Mouse (Mus musculus): ENCODE results near the gene Dtx3. TPM values are rescaled to one million over a fixed set of nuclear protein-coding genes. Genes with fewer than 3 reads are reported as not detected.

Dtx3 gene
- polyA plus RNA-seq, 1 experiment, result 126 TPM

DNA sequence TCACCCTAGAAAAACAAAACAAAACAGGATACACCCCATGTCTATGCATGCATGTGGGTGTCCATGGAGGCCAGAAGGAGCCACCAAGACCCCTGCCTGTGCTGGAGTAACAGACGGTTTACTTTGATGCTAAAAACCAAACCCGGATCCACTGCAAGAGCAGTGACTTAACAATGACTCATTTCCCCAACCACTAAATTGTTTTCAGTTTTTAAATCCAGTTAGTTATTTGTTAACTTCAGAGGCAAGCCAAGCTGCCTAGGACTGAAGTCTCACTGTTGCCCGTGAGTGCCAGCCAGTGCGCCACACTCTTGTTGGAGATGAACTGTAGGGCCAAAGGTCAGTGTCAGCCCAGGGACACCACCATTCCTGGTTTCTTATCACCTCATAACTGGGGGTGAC lies 45.1 kb downstream of the Dtx3 start:
- Histone ChIP-seq H3K27ac (ENCODE audit: control insufficient read depth, insufficient read depth, low read depth, low read length) (no peak overlapping the region), H3K36me3 (ENCODE audit: control insufficient read depth, insufficient read depth, low read length) (no peaks in the 10 kb centered on the region), H3K27me3 (ENCODE audit: control insufficient read depth, insufficient read depth, low read length) (no peaks in the 10 kb centered on the region), H3K4me3 (ENCODE audit: control insufficient read depth, low read depth, low read length) (no peak overlapping the region), H3K4me1 (ENCODE audit: control insufficient read depth, insufficient read depth, low read length) (peaks cover 2% of the 10 kb centered on the region; the same call in 1 of the 2 replicates)
- TF ChIP-seq CTCF (IDR thresholded peaks at IDR 0.05; ENCODE audit: control insufficient read depth, insufficient read depth, insufficient replicate concordance, low read depth, low read length) (no peak), POLR2A (IDR thresholded peaks at IDR 0.05; ENCODE audit: control insufficient read depth, low read depth, low read length) (no peak)

DNA sequence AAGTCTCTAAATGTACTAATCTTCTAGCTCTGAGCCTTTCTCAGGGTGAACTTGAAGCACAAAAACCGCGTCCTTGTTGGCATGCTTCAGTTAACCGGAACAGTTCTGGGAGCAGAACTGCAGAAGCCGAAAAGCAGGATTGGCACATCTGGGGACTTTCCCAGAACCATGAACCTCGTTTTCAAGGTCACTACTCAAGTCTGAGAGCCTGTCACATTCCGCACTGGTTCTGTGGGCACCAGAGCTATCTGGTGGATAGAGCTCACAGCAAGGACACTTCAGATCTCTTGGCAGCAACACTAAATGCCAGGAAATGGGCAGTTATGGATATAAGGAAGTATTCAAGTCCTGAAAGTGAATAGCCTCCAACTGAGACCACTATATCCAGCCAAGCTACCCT lies 48.4 kb downstream of the Dtx3 start:
- no peak overlapping the region for H3K27ac ChIP-seq (ENCODE audit: control insufficient read depth, insufficient read depth, low read depth, low read length)
- H3K27me3 ChIP-seq (ENCODE audit: control insufficient read depth, insufficient read depth, low read length), result no peaks in the 10 kb centered on the region
- TF ChIP-seq CTCF (IDR thresholded peaks at IDR 0.05; ENCODE audit: control insufficient read depth, insufficient read depth, insufficient replicate concordance, low read depth, low read length) (no peak), POLR2A (IDR thresholded peaks at IDR 0.05; ENCODE audit: control insufficient read depth, low read depth, low read length) (no peak)
- no peaks in the 10 kb centered on the region for H3K36me3 ChIP-seq (ENCODE audit: control insufficient read depth, insufficient read depth, low read length)
- H3K4me3 ChIP-seq (ENCODE audit: control insufficient read depth, low read depth, low read length), result no peak overlapping the region
- peaks cover 12% of the 10 kb centered on the region for H3K4me1 ChIP-seq (ENCODE audit: control insufficient read depth, insufficient read depth, low read length)

DNA sequence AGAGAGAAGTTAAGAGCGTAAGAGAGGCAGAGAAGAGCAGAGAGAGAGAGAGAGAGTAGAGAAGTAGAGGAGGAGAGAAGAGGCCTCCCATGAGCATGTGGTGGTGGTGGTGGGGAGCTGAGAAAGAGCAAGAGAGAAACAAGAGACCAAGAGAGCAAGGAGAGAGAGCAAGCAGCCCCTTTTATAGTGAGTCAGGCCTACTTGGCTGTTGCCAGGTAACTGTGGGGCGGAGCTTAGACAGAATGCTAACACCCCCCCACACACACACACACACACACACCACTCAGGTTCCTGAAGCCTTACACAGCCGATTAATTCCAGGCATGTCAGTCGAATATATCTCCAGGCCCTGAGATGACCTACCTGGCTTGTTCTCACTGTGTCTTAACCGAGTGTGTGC lies 50.2 kb downstream of the Dtx3 start:
- Histone ChIP-seq H3K4me3 (ENCODE audit: control insufficient read depth, low read depth, low read length) (no peak overlapping the region; the same call in 1 of the 2 replicates), H3K27ac (ENCODE audit: control insufficient read depth, insufficient read depth, low read depth, low read length) (no peak overlapping the region), H3K4me1 (ENCODE audit: control insufficient read depth, insufficient read depth, low read length) (peaks cover 15% of the 10 kb centered on the region), H3K36me3 (ENCODE audit: control insufficient read depth, insufficient read depth, low read length) (no peaks in the 10 kb centered on the region), H3K27me3 (ENCODE audit: control insufficient read depth, insufficient read depth, low read length) (no peaks in the 10 kb centered on the region)
- TF ChIP-seq POLR2A (IDR thresholded peaks at IDR 0.05; ENCODE audit: control insufficient read depth, low read depth, low read length), result no peak

DNA sequence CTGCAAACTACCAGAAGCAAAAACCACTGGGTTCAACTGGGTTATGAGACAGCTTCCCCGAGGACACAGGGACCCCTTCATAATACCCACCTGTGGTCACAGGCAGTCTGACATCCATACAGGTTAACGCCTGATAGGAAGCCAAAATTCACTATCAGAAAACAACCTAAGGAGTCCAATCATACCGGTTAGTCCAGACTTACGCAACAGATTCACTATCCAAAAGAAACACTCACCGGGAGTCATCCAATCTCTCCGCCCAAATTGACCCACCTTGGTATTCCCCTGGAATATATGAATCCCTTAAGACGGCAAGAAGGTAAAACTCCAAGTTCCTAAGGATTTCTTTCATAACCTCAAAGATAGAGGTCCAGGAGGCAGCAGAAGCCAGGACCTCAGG lies 51.0 kb downstream of the Dtx3 start:
- peaks cover 15% of the 10 kb centered on the region for H3K4me1 ChIP-seq (ENCODE audit: control insufficient read depth, insufficient read depth, low read length)

DNA sequence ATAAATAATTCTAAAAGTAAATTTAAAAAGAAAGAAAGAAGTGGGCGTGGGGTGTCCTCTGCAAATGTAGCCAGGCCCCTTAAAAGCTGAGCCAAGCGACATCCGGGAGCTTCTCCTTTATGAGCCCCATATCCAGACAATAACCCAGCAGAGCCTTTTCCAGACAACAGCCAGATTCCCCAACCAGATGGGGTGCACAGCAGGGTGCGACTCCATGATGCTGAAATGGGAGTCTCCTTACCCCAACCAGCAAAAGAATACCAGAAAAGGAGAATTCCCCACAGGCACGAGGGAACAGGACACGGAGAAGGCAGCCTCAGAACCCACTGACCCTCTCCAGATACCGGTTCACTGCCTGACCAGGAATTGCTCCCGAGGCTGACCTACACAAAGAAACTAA lies 52.3 kb downstream of the Dtx3 start:
- TF ChIP-seq POLR2A (IDR thresholded peaks at IDR 0.05; ENCODE audit: control insufficient read depth, low read depth, low read length), result no peak
- TF ChIP-seq CTCF (IDR thresholded peaks at IDR 0.05; ENCODE audit: control insufficient read depth, insufficient read depth, insufficient replicate concordance, low read depth, low read length), result no peak
- Histone ChIP-seq H3K4me3 (ENCODE audit: control insufficient read depth, low read depth, low read length) (no peak overlapping the region), H3K27me3 (ENCODE audit: control insufficient read depth, insufficient read depth, low read length) (no peaks in the 10 kb centered on the region), H3K27ac (ENCODE audit: control insufficient read depth, insufficient read depth, low read depth, low read length) (no peak overlapping the region), H3K4me1 (ENCODE audit: control insufficient read depth, insufficient read depth, low read length) (peaks cover 15% of the 10 kb centered on the region), H3K36me3 (ENCODE audit: control insufficient read depth, insufficient read depth, low read length) (no peaks in the 10 kb centered on the region)

More for the DNA sequence above, 51.0 kb downstream of the Dtx3 start:
- no peaks in the 10 kb centered on the region for H3K36me3 ChIP-seq (ENCODE audit: control insufficient read depth, insufficient read depth, low read length)
- H3K27ac ChIP-seq (ENCODE audit: control insufficient read depth, insufficient read depth, low read depth, low read length), result no peak overlapping the region
- H3K4me3 ChIP-seq (ENCODE audit: control insufficient read depth, low read depth, low read length), result no peak overlapping the region
- TF ChIP-seq POLR2A (IDR thresholded peaks at IDR 0.05; ENCODE audit: control insufficient read depth, low read depth, low read length) (no peak), CTCF (IDR thresholded peaks at IDR 0.05; ENCODE audit: control insufficient read depth, insufficient read depth, insufficient replicate concordance, low read depth, low read length) (no peak)
- no peaks in the 10 kb centered on the region for H3K27me3 ChIP-seq (ENCODE audit: control insufficient read depth, insufficient read depth, low read length)

DNA sequence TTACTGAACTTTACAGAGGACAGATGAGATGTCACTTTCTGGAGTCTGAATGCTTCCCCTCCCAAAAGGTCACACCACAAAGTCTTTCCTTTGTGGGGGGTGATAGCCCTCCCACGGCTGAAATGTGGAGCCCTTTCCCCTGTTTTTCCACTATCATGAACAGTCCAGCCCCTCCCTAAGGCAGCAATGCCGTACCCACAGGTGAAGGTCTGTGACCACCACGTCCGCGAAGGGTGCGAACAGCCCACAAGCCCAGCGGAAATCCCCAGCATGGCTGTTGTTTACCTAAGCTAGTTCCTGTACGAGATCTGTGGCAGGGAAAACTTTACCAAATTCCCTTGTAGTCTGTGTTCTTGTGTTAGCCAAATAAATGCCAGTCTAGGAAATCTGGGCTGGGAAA lies 54.0 kb downstream of the Dtx3 start:
- H3K36me3 ChIP-seq (ENCODE audit: control insufficient read depth, insufficient read depth, low read length), result no peaks in the 10 kb centered on the region
- H3K4me1 ChIP-seq (ENCODE audit: control insufficient read depth, insufficient read depth, low read length), result peaks cover 15% of the 10 kb centered on the region
- no peaks in the 10 kb centered on the region for H3K27me3 ChIP-seq (ENCODE audit: control insufficient read depth, insufficient read depth, low read length)
- H3K4me3 ChIP-seq (ENCODE audit: control insufficient read depth, low read depth, low read length), result no peak overlapping the region
- H3K27ac ChIP-seq (ENCODE audit: control insufficient read depth, insufficient read depth, low read depth, low read length), result no peak overlapping the region
- TF ChIP-seq POLR2A (IDR thresholded peaks at IDR 0.05; ENCODE audit: control insufficient read depth, low read depth, low read length), result no peak
- no peak for TF ChIP-seq CTCF (IDR thresholded peaks at IDR 0.05; ENCODE audit: control insufficient read depth, insufficient read depth, insufficient replicate concordance, low read depth, low read length)

DNA sequence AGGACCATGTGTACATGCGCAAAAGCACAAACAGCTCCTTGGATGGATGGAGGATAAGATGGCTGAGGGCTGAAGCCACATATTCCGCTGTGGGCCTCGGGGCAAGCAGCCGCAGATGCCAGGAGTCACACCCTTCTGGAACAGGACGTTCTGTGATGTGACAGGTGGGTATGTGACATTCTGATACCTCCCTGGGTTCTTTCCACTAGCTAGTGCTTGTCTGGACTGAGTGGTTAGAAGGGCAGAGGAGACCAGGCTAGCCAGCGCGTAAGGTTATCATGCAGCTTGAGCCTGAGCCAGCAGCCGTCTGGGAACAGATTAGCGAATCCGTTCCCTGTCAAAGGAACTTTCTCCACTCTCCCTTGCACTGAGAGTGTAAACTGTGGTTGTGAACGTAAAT lies 54.6 kb downstream of the Dtx3 start:
- TF ChIP-seq POLR2A (IDR thresholded peaks at IDR 0.05; ENCODE audit: control insufficient read depth, low read depth, low read length), result no peak
- TF ChIP-seq CTCF (IDR thresholded peaks at IDR 0.05; ENCODE audit: control insufficient read depth, insufficient read depth, insufficient replicate concordance, low read depth, low read length), result no peak
- H3K27ac ChIP-seq (ENCODE audit: control insufficient read depth, insufficient read depth, low read depth, low read length), result no peak overlapping the region
- no peak overlapping the region for H3K4me3 ChIP-seq (ENCODE audit: control insufficient read depth, low read depth, low read length)
- H3K4me1 ChIP-seq (ENCODE audit: control insufficient read depth, insufficient read depth, low read length), result peaks cover 15% of the 10 kb centered on the region
- H3K27me3 ChIP-seq (ENCODE audit: control insufficient read depth, insufficient read depth, low read length), result no peaks in the 10 kb centered on the region
- H3K36me3 ChIP-seq (ENCODE audit: control insufficient read depth, insufficient read depth, low read length), result no peaks in the 10 kb centered on the region

Other genes with a start within 250 kb of the Dtx3 start
- 39.4 and 46.8 TPM in 2 replicates for gene Ctdsp2, start 217.0 kb downstream of the Dtx3 start, polyA plus RNA-seq (2012; rRNA removed)
- gene Avil, start 195.0 kb downstream of the Dtx3 start, polyA plus RNA-seq (2012; rRNA removed), result 0.04 and 0.20 TPM in 2 replicates
- 12.2 and 14.3 TPM in 2 replicates for gene Tsfm, start 164.9 kb downstream of the Dtx3 start, polyA plus RNA-seq (2012; rRNA removed)
- 9.4 and 10.0 TPM in 2 replicates for gene Mettl1, start 154.3 kb downstream of the Dtx3 start, polyA plus RNA-seq (2012; rRNA removed)
- 0.05 and 0.08 TPM in 2 replicates for gene Eef1akmt3, start 154.2 kb downstream of the Dtx3 start, polyA plus RNA-seq (2012; rRNA removed)
- 0.25 and 0.46 TPM in 2 replicates for gene Cyp27b1, start 147.5 kb downstream of the Dtx3 start, polyA plus RNA-seq (2012; rRNA removed)
- gene March9, start 135.5 kb downstream of the Dtx3 start, polyA plus RNA-seq (2012; rRNA removed), result 2.1 TPM in 2 replicates
- 68.4 and 70.9 TPM in 2 replicates for gene Cdk4, start 132.2 kb downstream of the Dtx3 start, polyA plus RNA-seq (2012; rRNA removed)
- gene Tspan31, start 125.5 kb downstream of the Dtx3 start, polyA plus RNA-seq (2012; rRNA removed), result 12.7 and 16.3 TPM in 2 replicates
- 0.53 and 0.73 TPM in 2 replicates for gene Agap2, start 120.4 kb downstream of the Dtx3 start, polyA plus RNA-seq (2012; rRNA removed)
- 32.2 and 33.9 TPM in 2 replicates for gene Os9, start 74.6 kb downstream of the Dtx3 start, polyA plus RNA-seq (2012; rRNA removed)
- 21.7 and 27.0 TPM in 2 replicates for gene B4galnt1, start 30.5 kb downstream of the Dtx3 start, polyA plus RNA-seq (2012; rRNA removed)
- gene Slc26a10, start 15.1 kb downstream of the Dtx3 start, polyA plus RNA-seq (2012; rRNA removed), result 11.5 and 11.9 TPM in 2 replicates
- 18.6 and 19.8 TPM in 2 replicates for gene Arhgef25, start 5.6 kb downstream of the Dtx3 start, polyA plus RNA-seq (2012; rRNA removed)
- gene Pip4k2c, start 15.9 kb upstream of the Dtx3 start, polyA plus RNA-seq (2012; rRNA removed), result 14.0 and 16.2 TPM in 2 replicates
- gene Kif5a, start 67.6 kb upstream of the Dtx3 start, polyA plus RNA-seq (2012; rRNA removed), result 3.3 and 3.9 TPM in 2 replicates
- gene Dctn2, start 70.6 kb upstream of the Dtx3 start, polyA plus RNA-seq (2012; rRNA removed), result 391 and 429 TPM in 2 replicates
- gene Mbd6, start 93.3 kb upstream of the Dtx3 start, polyA plus RNA-seq (2012; rRNA removed), result 61.3 and 74.1 TPM in 2 replicates
- 32.4 and 36.7 TPM in 2 replicates for gene Mars, start 116.1 kb upstream of the Dtx3 start, polyA plus RNA-seq (2012; rRNA removed)
- gene Arhgap9, start 126.2 kb upstream of the Dtx3 start, polyA plus RNA-seq (2012; rRNA removed), result 0.32 and 0.34 TPM in 2 replicates
- gene Gli1, start 146.2 kb upstream of the Dtx3 start, polyA plus RNA-seq (2012; rRNA removed), result 2.7 and 2.9 TPM in 2 replicates
- gene Inhbe, start 158.7 kb upstream of the Dtx3 start, polyA plus RNA-seq (2012; rRNA removed), result not detected in 2 replicates
- gene Inhbc, start 174.7 kb upstream of the Dtx3 start, polyA plus RNA-seq (2012; rRNA removed), result 0.05 and 0.08 TPM in 2 replicates
- gene R3hdm2, start 184.6 kb upstream of the Dtx3 start, polyA plus RNA-seq (2012; rRNA removed), result 43.6 and 56.0 TPM in 2 replicates